Mouse (Mus musculus) heart, embryonic 16.5 days (tissue): Measurements from ENCODE around the gene Rbms1. TPM values are rescaled to one million over a fixed set of nuclear protein-coding genes. Genes with fewer than 3 reads are reported as not detected.
A peak's percentile ranks its signal among the peaks of the same experiment; 100 is the strongest.

Experiments
- ATAC-seq: fragments of 200-750 bp; cut with Nextera tagmentation; replicated peaks from 2 replicates; pipeline ENCODE4 v1.8.0; 2017; ENCODE audit warnings: moderate number of reproducible peaks; ENCODE audit not compliant: insufficient read depth, low FRiP score; ENCODE audit errors: extremely low read depth
- H3K27ac ChIP-seq: fragments of 300-500 bp; sonication (generic); 2 replicates; pipeline ENCODE4 v1.5.1; 2014; ENCODE audit warnings: mild to moderate bottlenecking, low read length, control low read depth, moderate library complexity
- H3K27me3 ChIP-seq: fragments of 300-500 bp; sonication (generic); 2 replicates; pipeline ENCODE4 v1.6.1; 2014; ENCODE audit warnings: low read length, mixed read lengths; ENCODE audit not compliant: control insufficient read depth, insufficient read depth
- H3K36me3 ChIP-seq: fragments of 300-500 bp; sonication (generic); 2 replicates; pipeline ENCODE4 v1.6.1; 2014; ENCODE audit not compliant: control insufficient read depth, insufficient read depth
- H3K4me1 ChIP-seq: fragments of 300-500 bp; sonication (generic); 2 replicates; pipeline ENCODE4 v1.6.1; 2014; ENCODE audit warnings: low read length, mixed read lengths; ENCODE audit not compliant: control insufficient read depth, insufficient read depth
- H3K4me2 ChIP-seq: fragments of 300-500 bp; sonication (generic); 2 replicates; pipeline ENCODE4 v1.6.1; 2014; ENCODE audit warnings: low read depth, mild to moderate bottlenecking, control low read depth, low read length
- H3K4me3 ChIP-seq: fragments of 300-500 bp; sonication (generic); 2 replicates; pipeline ENCODE4 v1.5.1; 2014; ENCODE audit warnings: mild to moderate bottlenecking, control low read depth, low read length
- H3K9ac ChIP-seq: fragments of 300-500 bp; sonication (generic); 2 replicates; pipeline ENCODE4 v1.6.1; 2014; ENCODE audit warnings: low read length, control low read depth
- H3K9me3 ChIP-seq: fragments of 300-500 bp; sonication (generic); replicated peaks from 2 replicates; pipeline ENCODE4 v1.6.1; 2016; ENCODE audit warnings: low read length; ENCODE audit not compliant: control insufficient read depth
- WGBS: fragments of 180-500 bp; shearing (Covaris S2); extraction: QIAGEN DNeasy Blood & Tissue Kit; methylation state at CpG from one replicate; pipeline ENCODE4 v1.1.7; 2014; 5-methylcytosine and 5-hydroxymethylcytosine counted together
- polyA plus RNA-seq: library from polyadenylated mRNA; unstranded; fragments of >200 nt; fragmentation: Nextera tagmentation; extraction: Ambion mirVana; gene quantifications from 2 replicates; pipeline ENCODE4 v1.2.1, GENCODE M21; 2015

The Rbms1 gene
- polyA plus RNA-seq, 1 experiment from 2014 or later: 102 TPM

DNA sequence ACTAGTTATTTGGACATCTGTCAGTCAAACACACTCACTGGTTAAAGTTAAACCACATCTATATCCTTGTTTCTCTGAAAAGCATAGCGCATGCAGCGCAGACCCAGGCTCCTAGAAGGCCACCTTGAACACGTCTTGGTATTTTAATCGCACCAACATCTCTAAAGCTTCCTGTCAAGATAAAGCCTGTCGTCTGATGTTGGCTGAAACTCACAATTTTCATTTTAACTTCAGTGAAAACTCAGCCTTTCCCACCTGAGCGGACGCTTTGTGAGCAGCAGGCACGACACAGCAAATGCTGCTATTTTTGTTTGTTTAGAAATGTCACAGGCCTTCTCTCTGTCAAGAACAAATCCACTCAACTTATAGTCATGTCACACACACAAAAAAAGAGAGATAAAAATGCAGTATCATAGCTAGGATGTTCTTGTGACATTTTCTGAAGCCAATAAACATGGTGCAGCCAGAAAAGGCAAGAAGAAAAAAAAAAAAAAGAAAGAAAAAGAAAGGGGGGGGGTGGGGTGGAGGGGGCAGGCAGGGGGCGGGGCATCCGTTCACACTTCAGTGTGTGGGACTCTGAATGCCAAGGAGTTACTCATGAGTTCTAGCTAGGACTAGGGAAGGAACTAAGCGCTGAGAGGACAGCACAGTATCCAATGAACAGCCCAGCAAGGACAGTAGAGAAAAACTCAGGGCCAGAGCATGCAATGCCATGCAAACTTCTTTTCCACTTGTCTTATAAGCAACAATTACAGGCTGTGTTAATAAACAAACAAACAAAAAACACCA lies 39.0 kb downstream of the Rbms1 start:
- Histone ChIP-seq H3K9me3 (no peaks in the 10 kb centered on the region), H3K27me3 (no peaks in the 10 kb centered on the region), H3K4me1 (peaks cover 58% of the 10 kb centered on the region), H3K27ac (peak overlapping the region; percentile 80), H3K4me3 (no peak overlapping the region), H3K36me3 (no peaks in the 10 kb centered on the region), H3K9ac (no peak overlapping the region), H3K4me2 (0 out of 2 replicates have a peak overlapping the region, but pooled peaks have one; percentile 17)
- WGBS: 44% methylated on average over 11 of the region's 11 CpGs
- no peak for ATAC-seq

- Histone ChIP-seq H3K9ac (no peak overlapping the region), H3K4me1 (peaks cover 55% of the 10 kb centered on the region), H3K9me3 (no peaks in the 10 kb centered on the region), H3K4me3 (no peak overlapping the region), H3K27ac (peak overlapping the region; percentile 80), H3K27me3 (no peaks in the 10 kb centered on the region), H3K36me3 (no peaks in the 10 kb centered on the region), H3K4me2 (peak overlapping the region; percentile 36; the same call in 1 of the 2 replicates)
- ATAC-seq: 0 out of 2 replicates have a peak, but pooled peaks have one; percentile 57
- 40% methylated on average over 6 of the region's 6 CpGs for WGBS
Observed at GRCm38 (mm10) chr2:60923111-60923510, 39.9 kb downstream of the Rbms1 start.

DNA sequence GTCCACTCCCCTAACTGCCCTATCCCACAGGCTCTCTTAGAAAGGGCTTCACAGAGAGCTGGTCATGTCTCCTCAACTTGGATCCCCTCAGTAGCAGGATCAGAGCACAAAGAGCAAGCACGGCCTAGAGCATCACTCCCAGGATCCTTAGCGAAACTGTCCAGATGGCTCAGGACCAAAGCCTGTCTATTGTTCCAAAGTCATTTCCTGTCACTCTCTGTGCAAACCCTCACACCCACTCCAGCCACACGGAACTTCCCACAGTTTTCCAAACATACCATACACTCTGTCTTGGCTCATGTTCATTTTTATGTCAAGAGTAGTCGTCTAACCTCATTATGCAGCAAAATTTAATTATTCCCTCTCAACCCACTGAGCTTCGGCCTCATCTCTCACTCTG lies 40.6 kb downstream of the Rbms1 start:
- Histone ChIP-seq H3K9ac (no peak overlapping the region), H3K4me2 (peak overlapping the region; percentile 36), H3K4me1 (peaks cover 54% of the 10 kb centered on the region), H3K36me3 (no peaks in the 10 kb centered on the region), H3K27ac (peak overlapping the region; percentile 80), H3K9me3 (no peaks in the 10 kb centered on the region), H3K4me3 (no peak overlapping the region), H3K27me3 (no peaks in the 10 kb centered on the region)
- WGBS: 45% methylated on average over 5 of the region's 5 CpGs
- peak; percentile 66 for ATAC-seq

DNA sequence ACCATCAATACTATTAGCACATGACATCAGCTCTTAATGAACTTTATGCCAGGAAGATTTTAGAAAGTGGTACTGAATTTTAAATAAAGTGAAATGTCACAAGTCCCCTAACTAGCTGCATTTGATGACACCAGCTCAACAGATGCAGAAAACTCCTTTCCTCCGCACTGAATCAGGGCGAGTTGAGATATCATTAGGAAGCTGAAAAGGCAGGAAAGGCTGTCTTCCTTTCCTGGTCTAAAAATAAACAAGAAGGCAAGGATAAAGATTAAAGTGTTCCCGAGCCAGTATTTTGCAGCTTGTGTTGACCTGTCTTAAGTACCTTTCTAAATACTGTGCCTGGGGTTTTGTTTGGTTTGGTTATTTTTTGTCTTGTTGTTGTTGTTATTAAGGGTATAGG lies 42.9 kb downstream of the Rbms1 start:
- Histone ChIP-seq H3K4me3 (no peak overlapping the region), H3K27me3 (no peaks in the 10 kb centered on the region), H3K36me3 (no peaks in the 10 kb centered on the region), H3K27ac (peak overlapping the region; percentile 19; the same call in 1 of the 2 replicates), H3K4me1 (peaks cover 57% of the 10 kb centered on the region), H3K4me2 (peak overlapping the region; percentile 28; the same call in 1 of the 2 replicates), H3K9ac (no peak overlapping the region), H3K9me3 (no peaks in the 10 kb centered on the region)
- 9% methylated on average over 3 of the region's 3 CpGs for WGBS
- no peak for ATAC-seq

DNA sequence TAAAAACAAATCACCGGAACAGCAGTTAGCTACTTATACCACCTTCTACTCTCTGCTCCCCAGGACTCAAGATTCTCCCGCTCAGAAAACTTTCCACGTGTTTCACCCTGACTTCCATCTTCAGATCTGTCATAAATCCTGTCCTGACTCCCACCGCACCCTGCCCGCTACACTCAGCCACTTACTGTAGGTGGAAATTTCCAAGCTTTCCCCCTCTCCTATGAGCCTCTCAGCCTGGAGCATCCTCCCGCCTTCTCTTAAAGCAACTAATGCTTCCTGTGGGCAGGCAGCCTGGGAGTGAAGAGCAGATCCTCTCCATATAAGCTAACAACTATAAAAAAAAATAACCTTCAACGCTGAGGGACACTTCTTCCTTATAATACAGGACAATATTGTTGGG lies 44.6 kb downstream of the Rbms1 start:
- Histone ChIP-seq H3K4me2 (no peak overlapping the region), H3K4me1 (peaks cover 49% of the 10 kb centered on the region), H3K9me3 (no peaks in the 10 kb centered on the region), H3K36me3 (no peaks in the 10 kb centered on the region), H3K4me3 (no peak overlapping the region), H3K27me3 (no peaks in the 10 kb centered on the region), H3K9ac (no peak overlapping the region), H3K27ac (peak overlapping the region; percentile 24)
- WGBS: 66% methylated on average over 7 of the region's 7 CpGs
- ATAC-seq: no peak

GRCm38 (mm10) chr2:60914524-60915280 lies 48.3 kb downstream of the Rbms1 start:
- H3K4me1 ChIP-seq: peaks cover 50% of the 10 kb centered on the region
- no peaks in the 10 kb centered on the region for H3K36me3 ChIP-seq
- H3K9ac ChIP-seq: no peak overlapping the region
- no peak overlapping the region for H3K27ac ChIP-seq
- no peaks in the 10 kb centered on the region for H3K9me3 ChIP-seq
- no peaks in the 10 kb centered on the region for H3K27me3 ChIP-seq
- H3K4me3 ChIP-seq: no peak overlapping the region
- no peak overlapping the region for H3K4me2 ChIP-seq
- 68% methylated on average over 7 of the region's 7 CpGs for WGBS
- no peak for ATAC-seq

GRCm38 (mm10) chr2:60913281-60913680 lies 49.7 kb downstream of the Rbms1 start:
- Histone ChIP-seq H3K4me3 (no peak overlapping the region), H3K9ac (no peak overlapping the region), H3K27ac (no peak overlapping the region; the same call in 1 of the 2 replicates), H3K4me1 (peaks cover 45% of the 10 kb centered on the region), H3K9me3 (no peaks in the 10 kb centered on the region), H3K36me3 (no peaks in the 10 kb centered on the region), H3K27me3 (no peaks in the 10 kb centered on the region), H3K4me2 (no peak overlapping the region)
- ATAC-seq: no peak
- WGBS: 56% methylated on average over 3 of the region's 3 CpGs

GRCm38 (mm10) chr2:60911716-60912115 lies 51.3 kb downstream of the Rbms1 start:
- H3K27ac ChIP-seq: no peak overlapping the region
- no peak for ATAC-seq
- no peak overlapping the region for H3K4me3 ChIP-seq
- H3K9ac ChIP-seq: no peak overlapping the region
- H3K27me3 ChIP-seq: no peaks in the 10 kb centered on the region
- WGBS: 72% methylated on average over 8 of the region's 8 CpGs
- H3K4me2 ChIP-seq: peak overlapping the region; percentile 48
- no peaks in the 10 kb centered on the region for H3K9me3 ChIP-seq
- H3K36me3 ChIP-seq: no peaks in the 10 kb centered on the region
- H3K4me1 ChIP-seq: peaks cover 55% of the 10 kb centered on the region

GRCm38 (mm10) chr2:60910820-60911219 lies 52.2 kb downstream of the Rbms1 start:
- H3K4me1 ChIP-seq: peaks cover 51% of the 10 kb centered on the region
- H3K27me3 ChIP-seq: no peaks in the 10 kb centered on the region
- H3K36me3 ChIP-seq: no peaks in the 10 kb centered on the region
- H3K4me3 ChIP-seq: peak overlapping the region; percentile 7; the same call in 1 of the 2 replicates
- 28% methylated on average over 6 of the region's 6 CpGs for WGBS
- peak overlapping the region; percentile 48 for H3K4me2 ChIP-seq
- ATAC-seq: peak; percentile 80
- peak overlapping the region; percentile 81 for H3K27ac ChIP-seq
- no peaks in the 10 kb centered on the region for H3K9me3 ChIP-seq
- H3K9ac ChIP-seq: no peak overlapping the region
